Mouse (Mus musculus): Measurements from ENCODE around the gene Ick. TPM values are rescaled to one million over a fixed set of nuclear protein-coding genes. Genes with fewer than 3 reads are reported as not detected.
"Not testable (repeated sequence)": the region's sequence is repeated elsewhere in the genome, so short reads cannot be mapped to it uniquely, and the experiment has no call there.

The Ick gene
- 10 to 100 TPM; 15.7 to 16.6 TPM for total RNA-seq (2021)
- long read RNA-seq, experiment 1, full-length matches to known transcripts, result 7 of 17 reads
- long read RNA-seq, experiment 1, partial matches to known transcripts, result 3 of 17 reads
- long read RNA-seq, experiment 1, other reads (novel, unspliced or antisense), result 7 of 17 reads
- long read RNA-seq, experiment 2, full-length matches to known transcripts, result 5 of 9 reads
- long read RNA-seq, experiment 2, partial matches to known transcripts, result 1 of 9 reads
- long read RNA-seq, experiment 2, other reads (novel, unspliced or antisense), result 3 of 9 reads

DNA sequence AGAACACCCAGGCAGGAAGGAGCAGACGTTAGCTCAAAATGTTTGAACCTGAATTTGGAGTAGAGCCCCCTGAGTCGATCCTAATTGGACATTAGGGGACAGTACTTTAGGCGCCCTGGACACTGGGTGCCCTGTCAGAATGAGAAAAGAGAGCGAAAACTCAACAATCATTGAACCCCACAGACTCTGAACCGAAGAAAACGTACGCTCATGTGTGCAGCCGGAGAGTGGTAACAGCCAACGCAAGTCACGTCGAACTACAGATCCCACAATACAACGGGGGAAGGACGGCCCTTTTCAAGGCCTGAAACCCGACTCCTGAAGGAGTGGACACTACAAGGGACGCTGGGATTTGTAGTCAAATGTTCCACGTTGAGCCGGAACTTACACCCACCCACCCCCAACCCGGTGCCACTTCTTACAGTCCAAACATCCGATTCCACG is at the start of gene Ick, which contains the start of gene Fbxo9:
Gene Ick (plus strand): TSS at position 397 of the 444 bp plus-strand sequence.
Gene Fbxo9 (minus strand): TSS at position 270 of the 444 bp plus-strand sequence.
- peak; percentile 86 to 89 for DNase-seq (ENCODE audit: low spot score in 2 of 2)

DNA sequence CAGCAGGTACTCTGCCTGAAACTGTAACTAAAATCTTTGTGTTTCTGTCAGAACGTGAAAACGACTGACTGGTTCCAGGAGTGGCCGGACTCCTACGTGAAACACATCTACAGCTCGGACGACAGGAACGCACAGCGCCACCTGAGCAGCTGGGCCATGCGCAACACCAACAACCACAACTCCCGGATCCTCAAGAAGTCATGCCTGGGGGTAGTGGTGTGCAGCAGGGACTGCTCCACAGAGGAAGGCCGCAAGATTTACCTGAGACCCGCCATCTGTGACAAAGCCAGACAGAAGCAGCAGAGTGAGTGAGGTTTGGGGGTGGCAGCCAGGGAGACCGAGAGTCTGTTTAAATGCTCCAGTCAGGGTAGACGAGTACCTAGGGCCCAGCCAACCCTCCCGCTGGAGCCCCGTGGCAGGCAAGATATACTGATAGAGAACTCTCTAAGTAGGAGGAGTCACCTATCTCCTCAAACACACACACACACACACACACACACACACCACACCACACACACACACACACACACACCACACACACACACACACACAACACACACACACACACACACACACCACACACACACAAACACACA is 49.4 kb upstream of the Ick start:
- DNase-seq (ENCODE audit: low spot score in 2 of 2), result no peak

DNA sequence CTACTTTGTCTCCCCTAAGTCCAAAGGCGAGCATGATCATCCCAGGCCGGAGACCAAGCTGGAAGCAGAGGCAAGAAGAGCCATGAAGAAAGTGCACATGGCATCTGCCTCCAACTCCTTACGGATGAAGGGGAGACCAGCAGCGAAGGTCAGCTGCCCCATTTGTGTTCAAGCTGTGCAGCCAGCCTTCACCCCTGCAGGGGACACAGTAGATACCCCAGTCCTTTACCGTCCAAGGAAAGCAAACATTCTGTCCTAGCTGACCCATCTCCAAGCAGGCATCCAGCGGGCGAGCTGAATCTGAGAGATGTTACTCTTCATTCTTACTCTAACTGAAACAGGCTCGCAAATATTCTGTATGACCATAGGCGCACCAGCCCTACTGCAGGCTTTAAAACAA is 46.6 kb upstream of the Ick start:
- DNase-seq (ENCODE audit: low spot score in 2 of 2), result no peak

DNA sequence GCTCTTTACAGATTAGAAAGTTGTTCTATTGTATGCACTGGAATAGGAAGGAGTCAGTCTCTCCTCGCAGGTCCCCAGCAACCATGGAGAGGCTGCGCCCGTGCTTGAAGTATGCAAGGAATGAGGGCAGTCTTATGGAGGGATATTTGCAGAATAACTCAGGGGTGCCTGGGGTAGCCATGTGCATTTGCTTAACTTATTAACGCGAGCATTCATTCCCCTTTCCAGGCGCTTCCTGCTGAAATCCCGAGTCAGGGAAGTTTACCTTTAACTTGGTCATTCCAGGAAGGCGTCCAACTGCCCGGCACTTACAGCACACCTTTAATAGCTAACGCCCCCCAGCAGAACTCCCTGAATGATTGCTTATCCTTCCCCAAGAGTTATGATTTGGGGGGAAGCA is 44.9 kb upstream of the Ick start:
- DNase-seq (ENCODE audit: low spot score in 2 of 2), result no peak

DNA sequence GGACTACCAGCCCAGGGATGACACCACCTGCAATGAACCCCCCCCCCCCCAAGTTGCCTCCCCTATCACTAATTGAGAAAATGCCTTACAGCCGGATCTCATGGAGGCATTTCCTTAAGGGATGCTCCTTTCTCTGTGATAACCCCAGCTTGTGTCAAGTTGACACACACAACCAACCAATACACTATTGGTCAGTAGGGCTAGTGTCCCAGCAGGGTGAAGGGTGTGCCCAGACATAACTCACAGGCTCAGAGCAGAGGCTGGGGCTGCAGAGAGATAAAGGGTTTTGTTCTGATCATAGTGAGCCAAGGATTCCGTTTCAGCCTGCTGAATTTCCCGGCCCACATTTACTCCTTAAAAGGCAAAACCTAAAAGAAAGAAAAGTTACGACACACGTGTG is 38.5 kb upstream of the Ick start:
- no peak for DNase-seq (ENCODE audit: low spot score in 2 of 2)

DNA sequence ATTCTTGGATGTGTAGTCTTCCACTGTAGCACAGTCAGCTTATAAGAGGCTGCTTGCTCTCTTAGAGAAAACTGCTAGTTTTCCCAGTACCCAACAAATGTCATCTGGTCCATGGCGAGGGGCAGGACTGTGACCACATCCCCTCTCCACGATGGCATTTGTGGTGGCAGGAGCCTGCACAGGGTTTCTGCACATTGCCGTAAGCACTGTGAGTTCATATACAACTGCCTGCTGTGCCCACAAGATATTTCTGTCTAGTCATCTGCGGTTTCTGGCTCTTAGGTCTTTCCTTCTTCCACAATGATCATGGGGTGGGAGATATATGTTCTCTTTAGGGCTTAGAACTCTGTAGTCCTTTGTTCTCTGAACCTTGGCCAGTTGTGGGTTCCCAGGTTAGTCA is 37.4 kb upstream of the Ick start:
- DNase-seq (ENCODE audit: low spot score in 2 of 2), result no peak

DNA sequence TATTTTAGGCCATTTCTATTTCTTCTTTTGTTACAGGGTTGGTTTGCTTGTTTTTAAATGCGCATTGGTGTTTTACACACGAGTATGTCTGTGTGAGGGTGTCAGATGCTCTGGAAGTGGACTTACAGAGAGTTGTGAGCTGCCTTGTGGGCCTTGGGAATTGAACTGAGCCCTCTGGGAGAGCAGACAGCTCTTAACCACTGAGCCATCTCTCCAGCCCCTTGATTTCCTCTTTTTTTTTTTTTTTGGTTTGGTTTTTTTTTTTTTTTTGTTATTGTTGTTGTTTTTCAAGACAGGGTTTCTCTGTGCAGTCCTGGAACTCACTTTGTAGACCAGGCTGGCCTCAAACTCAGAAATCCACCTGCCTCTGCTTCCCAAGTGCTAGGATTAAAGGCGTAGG is 35.7 kb upstream of the Ick start:
- not testable (repeated sequence) for DNase-seq (ENCODE audit: low spot score in 2 of 2)

DNA sequence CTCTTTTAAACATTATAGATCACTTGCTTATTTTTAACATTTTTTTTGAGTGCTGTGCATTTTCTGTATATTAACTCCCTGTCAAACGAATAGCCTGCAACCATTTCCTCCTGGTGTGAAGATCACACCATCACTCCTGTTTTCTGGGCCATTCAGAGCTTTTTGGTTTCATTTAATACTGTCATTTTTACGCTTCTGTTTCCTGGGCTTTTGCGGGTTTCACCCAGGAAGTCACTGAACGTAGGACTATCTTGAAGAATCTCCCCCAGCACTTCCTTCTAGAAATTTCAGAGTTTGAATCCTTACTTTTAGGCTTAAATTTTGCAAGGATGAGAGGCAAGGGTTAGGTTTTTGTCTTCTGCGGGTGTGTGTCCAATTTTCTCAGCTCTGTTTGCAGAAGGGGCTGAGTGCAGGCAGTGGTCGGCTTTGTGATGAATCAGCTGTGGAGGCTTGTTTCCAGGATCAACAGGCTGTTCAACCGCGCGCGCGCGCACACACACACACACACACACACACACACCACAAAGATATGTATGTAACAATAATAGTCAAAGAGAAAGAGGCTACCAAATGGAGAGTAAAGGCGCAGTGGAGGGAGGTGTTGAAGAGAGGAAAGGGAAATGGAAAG is 35.2 kb upstream of the Ick start:
- no peak for DNase-seq (ENCODE audit: low spot score in 2 of 2)

DNA sequence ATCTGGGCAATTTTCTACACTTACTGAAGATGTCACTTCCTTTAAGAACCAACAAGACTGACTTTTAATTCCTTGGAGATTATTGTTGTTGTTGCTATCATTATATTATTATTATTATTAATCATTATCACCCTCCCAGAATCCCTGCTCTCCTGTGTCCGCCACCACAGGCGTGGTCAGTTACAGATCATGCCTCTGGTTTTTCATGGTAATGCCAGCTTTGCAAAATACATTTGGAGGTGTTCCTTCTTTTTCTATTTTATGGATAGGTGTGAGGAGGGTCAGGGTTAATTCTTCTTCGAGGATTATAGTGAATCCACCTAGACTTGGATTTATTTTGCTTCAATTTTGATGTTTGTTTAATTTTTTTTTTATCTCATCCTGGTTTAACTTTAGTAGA is 33.7 kb upstream of the Ick start:
- DNase-seq (ENCODE audit: low spot score in 2 of 2), result no peak

DNA sequence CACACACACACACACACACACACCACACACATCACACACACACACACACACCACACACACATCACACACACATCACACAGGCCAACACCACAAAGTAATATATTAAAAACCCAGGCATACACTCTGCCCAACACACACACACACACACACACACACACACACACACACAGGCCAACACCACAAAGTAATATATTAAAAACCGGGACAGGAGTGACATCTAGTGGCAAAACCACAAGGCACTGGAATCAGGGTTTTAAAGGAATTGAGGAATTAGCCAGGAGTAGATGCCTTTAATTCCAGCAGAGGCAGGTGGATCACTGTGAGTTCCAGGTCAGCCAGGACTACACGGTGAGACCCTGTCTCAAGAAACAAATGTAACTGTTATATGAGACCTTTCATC is 30.8 kb upstream of the Ick start:
- no peak for DNase-seq (ENCODE audit: low spot score in 2 of 2)

DNA sequence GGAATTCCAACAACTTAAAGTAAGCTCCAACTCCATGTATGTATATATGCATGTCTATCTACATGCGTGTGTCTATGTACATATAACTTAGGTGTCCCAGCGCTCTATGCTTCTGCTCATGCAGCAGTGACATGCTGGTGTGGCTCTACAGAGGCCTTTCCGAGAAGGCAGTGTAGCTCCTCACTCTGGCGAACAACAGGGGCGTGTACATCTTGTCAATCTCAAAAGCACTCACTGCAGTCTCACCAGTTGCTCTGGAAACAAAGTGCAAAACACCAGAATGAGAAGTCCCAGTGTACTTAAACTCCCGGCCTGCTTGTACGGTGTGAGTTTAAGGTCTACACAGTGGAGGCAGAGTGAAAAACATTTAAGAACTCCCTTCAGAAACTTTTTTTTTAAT is 27.2 kb upstream of the Ick start:
- DNase-seq (ENCODE audit: low spot score in 2 of 2), result no peak

DNA sequence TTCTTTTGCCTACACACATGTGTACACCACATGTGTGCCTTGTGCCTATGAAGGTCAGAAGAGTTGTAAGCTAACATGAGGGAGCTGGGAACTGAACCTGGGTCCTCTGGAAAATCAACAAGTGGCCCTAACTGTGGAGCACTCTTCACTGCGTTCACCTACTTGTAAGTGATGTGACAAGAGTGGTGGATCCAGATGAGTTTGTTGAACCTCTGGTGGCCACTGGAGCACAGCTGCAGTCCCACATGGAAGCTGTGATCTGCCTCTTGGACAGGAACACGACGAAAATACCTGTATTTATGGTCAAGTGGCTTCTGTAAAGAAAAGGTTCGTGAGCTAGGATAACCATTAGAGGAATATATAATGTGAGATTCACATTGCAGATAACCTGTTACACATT is 24.7 kb upstream of the Ick start:
- DNase-seq (ENCODE audit: low spot score in 2 of 2), result no peak

DNA sequence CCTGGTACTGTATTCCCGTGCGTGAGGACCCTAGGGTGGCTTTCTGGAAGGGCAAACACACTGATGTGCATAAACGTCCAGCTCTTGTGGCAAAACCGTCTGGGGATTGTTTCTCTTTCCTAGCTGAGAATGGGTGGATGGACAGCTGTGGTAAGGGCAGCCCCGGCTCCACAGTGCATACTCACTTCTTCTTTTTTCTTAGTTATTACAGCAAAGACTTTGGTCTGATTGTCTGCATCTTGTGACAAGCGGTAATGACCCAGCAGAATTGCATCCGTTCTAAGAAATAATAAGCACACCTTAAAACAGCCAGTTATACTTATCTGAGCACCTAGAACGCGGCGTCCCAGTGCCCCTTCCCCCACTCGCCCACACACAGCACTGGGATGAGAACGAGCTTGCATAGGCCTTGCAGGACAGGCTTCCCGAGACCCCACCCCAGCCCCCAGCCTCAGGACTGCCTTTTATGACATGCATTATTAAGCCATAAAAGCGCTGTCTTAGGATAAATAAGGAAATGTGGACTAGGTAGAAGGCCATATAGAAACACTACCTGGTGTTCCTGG is 23.2 kb upstream of the Ick start:
- DNase-seq (ENCODE audit: low spot score in 2 of 2), result no peak

DNA sequence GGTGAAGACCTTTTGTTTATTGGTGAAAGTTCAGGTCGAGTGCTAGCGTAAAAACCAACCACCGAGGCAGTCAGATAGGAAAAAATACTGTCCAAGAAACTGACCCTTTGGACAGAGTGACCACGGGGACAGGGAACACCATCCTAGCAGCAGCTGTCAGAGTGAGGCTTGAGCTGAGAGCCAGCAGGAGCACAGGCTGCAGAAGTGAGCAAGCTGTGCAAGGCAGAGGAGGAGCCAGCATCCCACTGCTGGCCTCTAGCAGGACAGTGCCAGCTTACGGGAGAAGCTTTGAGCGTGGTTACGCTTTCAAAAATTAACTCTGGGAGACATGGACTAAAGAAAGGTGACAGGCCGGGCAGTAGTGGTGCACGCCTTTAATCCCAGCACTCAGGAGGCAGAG is 21.2 kb upstream of the Ick start:
- DNase-seq (ENCODE audit: low spot score in 2 of 2), result no peak

DNA sequence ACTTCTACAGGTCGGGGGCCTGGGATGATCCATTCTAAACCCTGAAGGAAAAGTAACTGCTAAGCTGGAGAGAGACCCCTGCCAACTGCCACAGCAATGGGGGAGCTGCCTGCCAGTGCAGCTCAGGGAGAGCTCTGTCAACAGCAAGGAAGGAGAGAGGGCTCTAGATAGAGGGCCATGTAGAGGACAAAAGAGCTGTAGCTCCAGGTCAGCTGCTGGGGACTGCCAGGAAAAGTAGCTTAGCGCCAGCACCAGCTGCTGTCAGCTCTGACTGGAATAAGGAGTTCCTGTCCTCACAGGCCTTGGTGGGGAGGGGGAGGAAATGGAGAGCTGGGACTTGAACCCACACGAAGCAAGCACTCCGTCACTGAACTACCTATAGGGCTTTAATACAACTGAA is 20.5 kb upstream of the Ick start:
- no peak for DNase-seq (ENCODE audit: low spot score in 2 of 2)

DNA sequence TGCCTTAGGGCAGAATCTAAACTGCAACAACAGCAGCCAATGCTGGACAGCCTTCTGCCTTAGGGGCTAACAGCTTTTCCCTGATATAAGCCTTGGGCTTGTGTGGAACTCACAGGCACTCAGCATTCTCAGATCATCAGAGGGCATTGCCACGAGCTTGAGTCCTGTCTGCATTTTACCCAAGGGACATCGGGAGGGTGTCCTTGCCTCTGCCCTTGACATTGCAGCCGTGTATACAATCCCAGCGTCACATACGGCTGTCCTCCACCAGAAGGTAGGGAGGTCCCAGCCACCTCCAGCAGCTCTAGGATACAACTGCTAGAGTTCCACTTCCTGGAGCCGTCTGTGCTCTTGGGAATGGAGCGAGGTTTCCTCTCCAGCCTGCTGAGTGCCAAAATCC is 20.0 kb upstream of the Ick start:
- DNase-seq (ENCODE audit: low spot score in 2 of 2), result no peak

DNA sequence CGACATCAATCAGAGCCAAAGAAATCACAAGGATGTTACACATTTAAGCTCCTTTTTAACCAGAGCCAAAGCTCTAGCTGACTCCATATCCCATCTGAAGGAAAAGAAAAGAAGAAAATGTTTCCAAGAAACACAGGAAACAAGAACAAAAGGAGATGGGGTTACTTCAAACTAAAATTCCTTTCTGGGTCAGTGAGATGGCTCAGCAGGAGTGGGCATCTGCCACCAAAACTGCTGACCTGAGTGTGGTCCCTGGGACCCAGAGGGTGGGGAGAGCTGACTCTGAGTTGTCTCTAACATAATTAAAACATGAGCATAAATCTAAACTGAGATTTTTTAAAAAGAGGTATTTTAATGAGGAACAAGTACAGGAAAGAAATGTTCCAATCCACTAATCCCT is 19.1 kb upstream of the Ick start:
- no peak for DNase-seq (ENCODE audit: low spot score in 2 of 2)

DNA sequence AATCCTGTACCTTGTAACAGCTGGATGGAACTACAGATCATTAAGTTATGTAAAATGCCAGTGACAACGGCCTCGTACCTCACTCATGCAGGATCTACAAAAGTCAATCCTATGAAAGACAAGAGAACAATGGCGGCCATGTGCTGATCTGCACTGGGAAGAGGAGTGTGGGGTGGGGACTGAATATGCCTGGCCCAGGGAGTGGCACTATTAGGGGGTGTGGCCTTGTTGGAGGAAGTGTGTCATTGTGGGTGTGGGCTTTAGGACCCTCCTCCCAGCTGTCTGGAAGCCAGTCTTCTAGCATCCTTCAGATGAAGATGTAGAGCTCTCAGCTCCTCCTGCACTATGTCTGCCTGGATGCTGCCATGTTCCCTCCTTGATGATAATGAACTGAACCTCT is 18.4 kb upstream of the Ick start:
- no peak for DNase-seq (ENCODE audit: low spot score in 2 of 2)

DNA sequence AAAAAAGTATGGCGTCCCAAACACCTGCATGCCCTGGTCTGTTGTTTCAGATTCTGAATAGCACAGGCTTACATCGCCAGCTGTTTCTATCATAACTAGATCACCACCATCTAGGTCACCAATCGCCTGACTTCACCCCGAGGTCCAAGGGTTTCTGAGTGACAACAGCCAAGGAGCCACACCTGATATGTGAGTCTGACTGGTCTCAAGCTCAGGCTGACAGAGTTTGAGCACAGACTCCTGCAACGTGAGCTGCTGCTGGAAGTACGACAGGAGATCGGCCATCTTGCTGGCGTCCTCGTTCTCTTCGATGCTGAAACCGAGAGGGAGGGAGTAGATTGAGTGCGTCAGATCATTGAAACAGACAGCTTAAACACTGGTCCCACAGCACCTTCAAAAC is 13.3 kb upstream of the Ick start:
- DNase-seq (ENCODE audit: low spot score in 2 of 2), result no peak

DNA sequence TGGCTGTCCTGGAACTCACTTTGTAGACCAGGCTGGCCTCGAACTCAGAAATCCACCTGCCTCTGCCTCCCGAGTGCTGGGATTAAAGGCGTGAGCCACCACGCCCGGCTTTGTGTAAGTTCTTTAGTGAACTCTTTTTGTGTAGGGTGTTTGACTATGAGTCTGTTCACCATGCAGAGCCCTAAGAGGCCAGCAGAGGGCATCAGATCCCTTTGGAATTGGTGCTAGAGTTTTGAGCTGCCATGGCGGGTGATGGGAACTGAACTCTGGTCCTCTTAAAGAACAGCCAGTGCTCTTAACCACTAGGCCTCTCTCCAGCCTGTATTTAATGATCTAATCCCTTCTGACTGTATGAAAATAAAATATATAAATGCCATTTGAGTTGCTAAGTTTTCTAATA is 12.6 kb upstream of the Ick start:
- no peak for DNase-seq (ENCODE audit: low spot score in 2 of 2)

DNA sequence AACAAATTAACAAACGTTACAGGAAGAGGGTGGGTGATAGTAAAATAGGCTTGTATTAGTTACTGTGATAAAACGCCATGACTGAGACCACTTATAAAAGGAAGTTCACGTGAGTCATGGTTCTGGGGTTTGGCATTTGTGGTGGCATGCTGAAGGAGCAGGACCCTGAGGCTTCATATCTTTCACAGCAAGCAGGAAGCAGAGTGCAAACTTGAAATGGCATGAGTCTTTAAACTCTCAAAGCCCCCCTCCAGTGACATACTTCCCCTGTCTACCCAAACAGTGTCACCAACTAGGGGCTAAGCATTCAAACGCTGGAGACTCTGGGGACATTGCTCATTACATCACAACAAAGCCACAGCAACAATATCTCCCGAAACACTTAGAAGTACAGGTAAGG is 8.0 kb upstream of the Ick start:
- no peak for DNase-seq (ENCODE audit: low spot score in 2 of 2)

DNA sequence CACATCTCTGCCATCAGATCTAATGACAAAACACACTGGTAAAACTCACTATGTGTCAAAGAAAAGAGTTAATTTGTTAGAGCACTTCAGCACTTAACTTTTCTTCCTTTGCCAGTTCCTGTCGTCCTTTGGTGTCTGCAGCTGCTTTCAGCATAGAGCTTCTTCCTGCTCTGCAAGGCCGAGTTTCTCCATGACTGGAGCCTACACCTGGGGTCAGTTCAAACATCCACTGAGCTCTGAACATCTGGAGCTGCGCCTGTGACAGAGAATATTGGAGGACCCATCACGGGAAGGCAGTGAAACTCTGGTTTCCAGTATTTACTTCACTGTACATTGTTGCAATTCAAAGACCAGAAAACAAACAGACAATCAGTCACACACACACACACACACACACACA is 7.6 kb upstream of the Ick start:
- no peak for DNase-seq (ENCODE audit: low spot score in 2 of 2)
